Mouse (Mus musculus): ENCODE results near the gene Ddit4l. TPM values are rescaled to one million over a fixed set of nuclear protein-coding genes. Genes with fewer than 3 reads are reported as not detected.

The Ddit4l gene
- polyA plus RNA-seq, 1 experiment from 2014 or later = 10.2 TPM

Small RNA genes within 50 kb of the gene (microRNA-seq; reads per million reads assigned to microRNA genes)
- gene Gm22468 = not detected

Other genes with a start within 250 kb of the Ddit4l start
- not detected in 2 replicates for gene Gm21962, start 49.9 kb downstream of the Ddit4l start, polyA plus RNA-seq (2016; fragmentation: Nextera tagmentation; extraction: Ambion mirVana)
- 3,633 and 3,684 TPM in 2 replicates for gene H2afz, start 242.9 kb downstream of the Ddit4l start, polyA plus RNA-seq (2016; fragmentation: Nextera tagmentation; extraction: Ambion mirVana)
- gene Dnajb14, start 246.1 kb downstream of the Ddit4l start, polyA plus RNA-seq (2016; fragmentation: Nextera tagmentation; extraction: Ambion mirVana) = 5.3 and 5.5 TPM in 2 replicates